8 mouse cellular contexts compared by ENCODE assay signal in the genomic region with DNA sequence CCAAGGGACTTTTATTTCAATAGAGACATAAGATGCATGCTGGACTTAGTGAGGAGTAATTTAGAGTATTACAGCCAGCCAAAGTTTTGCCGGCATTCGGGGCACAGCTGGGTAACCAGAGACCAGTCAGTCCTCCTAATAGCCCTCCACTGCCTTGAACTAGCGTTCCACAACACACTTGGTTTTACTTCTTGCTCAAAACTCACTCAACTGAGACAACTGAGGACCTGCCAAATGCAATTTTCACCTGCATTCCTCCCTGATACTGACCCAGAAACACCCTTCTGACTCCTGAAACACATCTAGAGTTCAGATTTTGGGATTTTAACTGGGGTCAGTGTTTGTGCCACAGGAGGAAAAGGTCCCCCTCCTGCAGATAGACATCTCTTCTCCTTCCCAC. TPM values are rescaled to one million over a fixed set of nuclear protein-coding genes. Genes with fewer than 3 reads are reported as not detected.
DNase-seq lines count a peak whose midpoint lies in the region; ATAC-seq and TF ChIP-seq lines count a peak whose summit lies in the region.

No protein-coding gene starts in this region.

- H3K4me1 ChIP-seq in forebrain, embryonic 12.5 days: peaks cover 15% of the 10 kb centered on the region
- peaks cover 29% of the 10 kb centered on the region for H3K4me1 ChIP-seq in forebrain, embryonic 10.5 days
- H3K4me1 ChIP-seq in CH12.LX (ENCODE audit: control insufficient read depth in 1 of 2, insufficient read depth in 2 of 2): peaks cover 9 to 49% of the 10 kb centered on the region in 2 experiments
- H3K4me1 ChIP-seq in liver, postnatal 0 days (ENCODE audit: insufficient read depth): peaks cover 5% of the 10 kb centered on the region; the same call in 1 of the 2 replicates

- TF ChIP-seq RAD21 in CH12.LX (IDR thresholded peaks at IDR 0.05; ENCODE audit: low read depth, low read length): no peak

- in situ Hi-C loops in CH12.LX (cut with MboI; ENCODE audit: low pct_ligation_motif_present, low pct_unique_long_range_greater_than_20kb, low sequenced_read_pairs): no loop called here

- no peak for TF ChIP-seq EP300 in CH12.LX (IDR thresholded peaks at IDR 0.05; ENCODE audit: low read length)
- no peak for TF ChIP-seq EP300 in liver, postnatal 0 days (IDR thresholded peaks at IDR 0.05; ENCODE audit: low read depth)

- H3K4me3 ChIP-seq in forebrain, embryonic 12.5 days (replicated peaks): peak overlapping the region; percentile 64; the same call in 1 of the 2 replicates
- H3K4me3 ChIP-seq in forebrain, embryonic 10.5 days: no peak overlapping the region
- peak overlapping the region; percentile 78 to 96 (median 86) for H3K4me3 ChIP-seq in CH12.LX (replicated peaks in 1 of 3; ENCODE audit: low read depth in 2 of 3, low read length in 2 of 3, poor library complexity in 1 of 3)
- peak overlapping the region; percentile 69 for H3K4me3 ChIP-seq in liver, postnatal 0 days (ENCODE audit: low read depth, low read length)

- no peak for DNase-seq in forebrain, embryonic 10.5 days (ENCODE audit: extremely low spot score, low spot score)
- DNase-seq in CH12.LX (ENCODE audit: extremely low read depth): peak; percentile 29
- DNase-seq in induced T-regulatory cell, adult 2 months (ENCODE audit: low read depth): peak; percentile 46
- no peak for DNase-seq in liver, postnatal 0 days
- DNase-seq in ovary, postnatal 36 days (ENCODE audit: low spot score): no peak
- no peak for DNase-seq in layer of hippocampus, adult 8-10 months (ENCODE audit: low spot score in 2 of 2)
- no peak for DNase-seq in heart, adult 18-20 months

- H3K79me2 ChIP-seq in CH12.LX (replicated peaks; ENCODE audit: control insufficient read depth, extremely low read depth, insufficient read depth, poor library complexity, severe bottlenecking): peaks cover 10% of the 10 kb centered on the region; the same call in 1 of the 2 replicates

- no peak for ATAC-seq in forebrain, embryonic 12.5 days (ENCODE audit: low FRiP score)
- no peak for ATAC-seq in liver, postnatal 0 days

- H3K9me3 ChIP-seq in forebrain, embryonic 12.5 days: no peaks in the 10 kb centered on the region
- no peaks in the 10 kb centered on the region for H3K9me3 ChIP-seq in forebrain, embryonic 10.5 days
- no peaks in the 10 kb centered on the region for H3K9me3 ChIP-seq in CH12.LX (replicated peaks; ENCODE audit: low read length)
- H3K9me3 ChIP-seq in liver, postnatal 0 days (ENCODE audit: low read length): no peaks in the 10 kb centered on the region

- peaks cover 75% of the 10 kb centered on the region for H3K27me3 ChIP-seq in forebrain, embryonic 12.5 days
- peaks cover 78% of the 10 kb centered on the region for H3K27me3 ChIP-seq in forebrain, embryonic 10.5 days (ENCODE audit: poor library complexity, severe bottlenecking)
- H3K27me3 ChIP-seq in CH12.LX (replicated peaks): peaks cover 14% of the 10 kb centered on the region
- peaks cover 23% of the 10 kb centered on the region for H3K27me3 ChIP-seq in liver, postnatal 0 days (ENCODE audit: insufficient read depth, low read length)

- no peaks in the 10 kb centered on the region for H3K36me3 ChIP-seq in forebrain, embryonic 12.5 days (replicated peaks)
- H3K36me3 ChIP-seq in forebrain, embryonic 10.5 days (replicated peaks): no peaks in the 10 kb centered on the region
- peaks cover 0 to 12% of the 10 kb centered on the region in 2 experiments for H3K36me3 ChIP-seq in CH12.LX (replicated peaks in 1 of 2; ENCODE audit: control insufficient read depth in 1 of 2, insufficient read depth in 1 of 2, low read length in 1 of 2)
- no peaks in the 10 kb centered on the region for H3K36me3 ChIP-seq in liver, postnatal 0 days (replicated peaks; ENCODE audit: insufficient read depth, low read length)

- TF ChIP-seq POLR2A in CH12.LX (IDR thresholded peaks at IDR 0.05; ENCODE audit: low read depth, low read length): no peak

- whole genome bisulfite sequencing in forebrain, embryonic 12.5 days: 48% methylated on average over 3 of the region's 3 CpGs
- 58% methylated on average over 3 of the region's 3 CpGs for WGBS in forebrain, embryonic 10.5 days
- 42% methylated on average over 3 of the region's 3 CpGs for WGBS in liver, postnatal 0 days (ENCODE audit: insufficient replicate concordance)

- no peak overlapping the region for H3K9ac ChIP-seq in forebrain, embryonic 12.5 days
- peak overlapping the region; percentile 50 for H3K9ac ChIP-seq in CH12.LX (ENCODE audit: insufficient read depth, low read depth)
- peak overlapping the region; percentile 53 for H3K9ac ChIP-seq in liver, postnatal 0 days (replicated peaks)

- dilution Hi-C loops in CH12.LX (cut with MboI; ENCODE audit: extremely low pct_ligation_motif_present, extremely low pct_unique_long_range_greater_than_20kb, low sequenced_read_pairs): no loop called here

- H3K4me2 ChIP-seq in forebrain, embryonic 12.5 days: peak overlapping the region; percentile 96
- H3K4me2 ChIP-seq in CH12.LX (ENCODE audit: insufficient read depth, low read depth, poor library complexity, severe bottlenecking): peak overlapping the region; percentile 93
- peak overlapping the region; percentile 85 for H3K4me2 ChIP-seq in liver, postnatal 0 days (ENCODE audit: low read depth, low read length)

- H3K27ac ChIP-seq in forebrain, embryonic 12.5 days: no peak overlapping the region
- no peak overlapping the region for H3K27ac ChIP-seq in forebrain, embryonic 10.5 days
- no peak overlapping the region for H3K27ac ChIP-seq in CH12.LX (ENCODE audit: insufficient read depth, low read depth)
- H3K27ac ChIP-seq in liver, postnatal 0 days (ENCODE audit: low read depth): peak overlapping the region; percentile 94

- no peak for TF ChIP-seq CTCF in CH12.LX (conservative IDR thresholded peaks at IDR 0.05 in 1 of 2, IDR thresholded peaks at IDR 0.05 in 1 of 2; ENCODE audit: low read depth in 2 of 2, low read length in 2 of 2)
- no peak for TF ChIP-seq CTCF in liver, postnatal 0 days (IDR thresholded peaks at IDR 0.05; ENCODE audit: low read depth)

TF ChIP-seq in CH12.LX, 34 proteins besides CTCF, POLR2A, EP300 and RAD21:
- TF ChIP-seq ZKSCAN1 (IDR thresholded peaks at IDR 0.05; ENCODE audit: borderline replicate concordance, low read depth, low read length): no peak
- no peak for TF ChIP-seq TCF12 (IDR thresholded peaks at IDR 0.05; ENCODE audit: low read depth, low read length)
- no peak for TF ChIP-seq MAX (IDR thresholded peaks at IDR 0.05; ENCODE audit: low read length)
- no peak for TF ChIP-seq ETS1 (conservative IDR thresholded peaks at IDR 0.05; ENCODE audit: low read depth, low read length)
- TF ChIP-seq BHLHE40 (IDR thresholded peaks at IDR 0.05; ENCODE audit: low read depth, low read length): no peak
- no peak for TF ChIP-seq NRF1 (IDR thresholded peaks at IDR 0.05; ENCODE audit: low read depth, low read length)
- no peak for TF ChIP-seq USF2 (conservative IDR thresholded peaks at IDR 0.05; ENCODE audit: low read depth, low read length)
- TF ChIP-seq E2F4 (IDR thresholded peaks at IDR 0.05; ENCODE audit: insufficient replicate concordance, low read depth, low read length): no peak
TF ChIP-seq in CH12.LX: peak in this region for 0.

RNA-seq across cellular contexts. Expression of a gene that starts 1.3 kb away (rescaled TPM):
- 3.2 and 3.6 TPM in 2 replicates for polyA plus RNA-seq in forebrain, embryonic 12.5 days (2016; fragmentation: Nextera tagmentation; extraction: Ambion mirVana)
- polyA plus RNA-seq in forebrain, embryonic 10.5 days (2016; fragmentation: Nextera tagmentation; extraction: Ambion mirVana): 1.9 and 2.3 TPM in 2 replicates
- total RNA-seq in CH12.LX (2012; rRNA removed) (9.9 and 15.1 TPM in 2 replicates), CH12.LX (2014; rRNA removed) (3.4 and 3.5 TPM in 2 replicates)
- 12.1 and 13.3 TPM in 2 replicates for polyA plus RNA-seq in CH12.LX (2012; ENCODE audit: insufficient read length, low read depth)
- polyA plus RNA-seq in liver, postnatal 0 days (2015; fragmentation: Nextera tagmentation; extraction: Ambion mirVana): 31.4 and 34.2 TPM in 2 replicates
- total RNA-seq in layer of hippocampus, adult 8-10 months (2022): 100 to 1,000 TPM; 125 to 145 (median 136) TPM
- total RNA-seq in heart, adult 18-20 months (2021): 1 to 10 TPM in 1 of 2 experiments, not detected in 1; 1.0 TPM

RNA-seq across cellular contexts. Expression of a gene that starts 37.3 kb away (rescaled TPM):
- 16.9 and 18.9 TPM in 2 replicates for polyA plus RNA-seq in forebrain, embryonic 12.5 days (2016; fragmentation: Nextera tagmentation; extraction: Ambion mirVana)
- polyA plus RNA-seq in forebrain, embryonic 10.5 days (2016; fragmentation: Nextera tagmentation; extraction: Ambion mirVana): 17.3 and 18.0 TPM in 2 replicates
- total RNA-seq in CH12.LX (2012; rRNA removed) (19.9 and 20.5 TPM in 2 replicates), CH12.LX (2014; rRNA removed) (32.0 and 32.8 TPM in 2 replicates)
- 18.6 and 20.5 TPM in 2 replicates for polyA plus RNA-seq in CH12.LX (2012; ENCODE audit: insufficient read length, low read depth)
- 8.4 and 8.7 TPM in 2 replicates for polyA plus RNA-seq in liver, postnatal 0 days (2015; fragmentation: Nextera tagmentation; extraction: Ambion mirVana)
- 10 to 100 TPM; 10.6 to 11.8 (median 11.7) TPM for total RNA-seq in layer of hippocampus, adult 8-10 months (2022)
- 10 to 100 TPM; 29.1 to 29.5 TPM for total RNA-seq in heart, adult 18-20 months (2021)

RNA-seq across cellular contexts. Expression of a gene that starts 58.5 kb away (rescaled TPM):
- 377 and 389 TPM in 2 replicates for polyA plus RNA-seq in forebrain, embryonic 12.5 days (2016; fragmentation: Nextera tagmentation; extraction: Ambion mirVana)
- 440 and 449 TPM in 2 replicates for polyA plus RNA-seq in forebrain, embryonic 10.5 days (2016; fragmentation: Nextera tagmentation; extraction: Ambion mirVana)
- total RNA-seq in CH12.LX (2012; rRNA removed) (293 and 362 TPM in 2 replicates), CH12.LX (2014; rRNA removed) (601 and 717 TPM in 2 replicates)
- polyA plus RNA-seq in CH12.LX (2012; ENCODE audit: insufficient read length, low read depth): 264 and 297 TPM in 2 replicates
- 563 and 605 TPM in 2 replicates for polyA plus RNA-seq in liver, postnatal 0 days (2015; fragmentation: Nextera tagmentation; extraction: Ambion mirVana)
- total RNA-seq in layer of hippocampus, adult 8-10 months (2022): 100 to 1,000 TPM; 402 to 415 (median 406) TPM
- 1,000 to 10,000 TPM; 1,939 to 2,067 TPM for total RNA-seq in heart, adult 18-20 months (2021)

RNA-seq across cellular contexts. Expression of a gene that starts 58.7 kb away (rescaled TPM):
- polyA plus RNA-seq in forebrain, embryonic 12.5 days (2016; fragmentation: Nextera tagmentation; extraction: Ambion mirVana): 62.0 and 64.2 TPM in 2 replicates
- 61.8 and 68.1 TPM in 2 replicates for polyA plus RNA-seq in forebrain, embryonic 10.5 days (2016; fragmentation: Nextera tagmentation; extraction: Ambion mirVana)
- total RNA-seq in CH12.LX (2012; rRNA removed) (49.0 and 51.8 TPM in 2 replicates), CH12.LX (2014; rRNA removed) (50.0 and 60.8 TPM in 2 replicates)
- 43.0 and 48.8 TPM in 2 replicates for polyA plus RNA-seq in CH12.LX (2012; ENCODE audit: insufficient read length, low read depth)
- 22.9 and 23.3 TPM in 2 replicates for polyA plus RNA-seq in liver, postnatal 0 days (2015; fragmentation: Nextera tagmentation; extraction: Ambion mirVana)
- total RNA-seq in layer of hippocampus, adult 8-10 months (2022): 10 to 100 TPM; 45.7 to 49.3 (median 47.9) TPM
- total RNA-seq in heart, adult 18-20 months (2021): 10 to 100 TPM; 25.3 to 26.2 TPM

Comparison
In these comparisons a context has a peak if more than half of its experiments do, and no peak if none do; other contexts are left out.
1. DNase-seq: peak in CH12.LX (single experiment) and induced T-regulatory cell, adult 2 months (single experiment); none in forebrain, embryonic 10.5 days (single experiment), liver, postnatal 0 days (single experiment), ovary, postnatal 36 days (single experiment), layer of hippocampus, adult 8-10 months (0 of 2) and heart, adult 18-20 months (0 of 2).
2. Peak in every context shown above with its lines, with median percentiles within 50 percentile points of each other: H3K4me2 ChIP-seq.